Mouse (Mus musculus) hindbrain, embryonic 16.5 days (tissue): ENCODE measurements around the gene Lhx2. TPM values are rescaled to one million over a fixed set of nuclear protein-coding genes. Genes with fewer than 3 reads are reported as not detected.
A peak's percentile ranks its signal among the peaks of the same experiment; 100 is the strongest.

Source experiments
- ATAC-seq: fragments of 200-750 bp; cut with Nextera tagmentation; 2 replicates; pipeline ENCODE4 v1.8.0; 2017; ENCODE audit warnings: moderate TSS enrichment, moderate library complexity
- H3K27ac ChIP-seq: fragments of 300-500 bp; sonication (generic); 2 replicates; pipeline ENCODE4 v1.5.1; 2014; ENCODE audit warnings: low read depth, mild to moderate bottlenecking, control low read depth, low read length, moderate library complexity
- H3K27me3 ChIP-seq: fragments of 300-500 bp; sonication (generic); replicated peaks from 2 replicates; pipeline ENCODE4 v1.6.1; 2014; ENCODE audit warnings: low read length; ENCODE audit not compliant: control insufficient read depth, insufficient read depth
- H3K36me3 ChIP-seq: fragments of 300-500 bp; sonication (generic); 2 replicates; pipeline ENCODE4 v1.6.1; 2014; ENCODE audit warnings: mild to moderate bottlenecking, low read length, moderate library complexity, mixed read lengths; ENCODE audit not compliant: control insufficient read depth, insufficient read depth
- H3K4me1 ChIP-seq: fragments of 300-500 bp; sonication (generic); 2 replicates; pipeline ENCODE4 v1.6.1; 2014; ENCODE audit warnings: low read depth, low read length; ENCODE audit not compliant: control insufficient read depth, insufficient read depth
- H3K4me2 ChIP-seq: fragments of 300-500 bp; sonication (generic); 2 replicates; pipeline ENCODE4 v1.6.1; 2014; ENCODE audit warnings: mild to moderate bottlenecking, low read length, control low read depth, moderate library complexity
- H3K4me3 ChIP-seq: fragments of 300-500 bp; sonication (generic); 2 replicates; pipeline ENCODE4 v1.5.1; 2014; ENCODE audit warnings: mild to moderate bottlenecking, low read length, control low read depth, moderate library complexity
- H3K9ac ChIP-seq: fragments of 300-500 bp; sonication (generic); 2 replicates; pipeline ENCODE4 v1.6.1; 2014; ENCODE audit warnings: low read depth, mild to moderate bottlenecking, control low read depth, low read length, moderate library complexity
- H3K9me3 ChIP-seq: fragments of 300-500 bp; sonication (generic); 2 replicates; pipeline ENCODE4 v1.6.1; 2014; ENCODE audit warnings: mild to moderate bottlenecking, low read length, moderate library complexity; ENCODE audit not compliant: control insufficient read depth
- WGBS: fragments of 180-500 bp; shearing (Covaris S2); extraction: QIAGEN DNeasy Blood & Tissue Kit; methylation state at CpG from one replicate; pipeline ENCODE4 v1.1.7; 2014; 5-methylcytosine and 5-hydroxymethylcytosine counted together
- polyA plus RNA-seq: library from polyadenylated mRNA; unstranded; fragments of >200 nt; fragmentation: Nextera tagmentation; extraction: Ambion mirVana; gene quantifications from 2 replicates; pipeline ENCODE4 v1.2.1, GENCODE M21; 2015

Gene Lhx2
- polyA plus RNA-seq, 1 experiment from 2014 or later: 6.8 TPM

GRCm38 (mm10) chr2:38394977-38395868 lies 56.1 kb downstream of the Lhx2 start:
- WGBS: 48% methylated on average over 17 of the region's 17 CpGs
- Histone ChIP-seq H3K9me3 (no peaks in the 10 kb centered on the region), H3K4me2 (no peak overlapping the region), H3K9ac (no peak overlapping the region), H3K4me3 (no peak overlapping the region), H3K27me3 (no peaks in the 10 kb centered on the region), H3K36me3 (no peaks in the 10 kb centered on the region), H3K4me1 (no peaks in the 10 kb centered on the region), H3K27ac (no peak overlapping the region)
- peak; percentile 63 for ATAC-seq

GRCm38 (mm10) chr2:38395869-38396236 lies 56.8 kb downstream of the Lhx2 start:
- Histone ChIP-seq H3K9me3 (no peaks in the 10 kb centered on the region), H3K4me1 (no peaks in the 10 kb centered on the region), H3K27ac (no peak overlapping the region), H3K4me3 (no peak overlapping the region), H3K27me3 (no peaks in the 10 kb centered on the region), H3K4me2 (no peak overlapping the region), H3K36me3 (no peaks in the 10 kb centered on the region), H3K9ac (no peak overlapping the region)
- peak; percentile 25; the same call in 1 of the 2 replicates for ATAC-seq

GRCm38 (mm10) chr2:38397306-38397705 lies 58.2 kb downstream of the Lhx2 start:
- no peak for ATAC-seq
- 87% methylated on average over 7 of the region's 7 CpGs for WGBS
- Histone ChIP-seq H3K27ac (no peak overlapping the region), H3K27me3 (no peaks in the 10 kb centered on the region), H3K9ac (no peak overlapping the region), H3K4me1 (no peaks in the 10 kb centered on the region), H3K36me3 (no peaks in the 10 kb centered on the region), H3K9me3 (no peaks in the 10 kb centered on the region), H3K4me3 (no peak overlapping the region), H3K4me2 (no peak overlapping the region)

- no peak overlapping the region for H3K4me2 ChIP-seq
- H3K9ac ChIP-seq: no peak overlapping the region
- no peak overlapping the region for H3K4me3 ChIP-seq
- no peak overlapping the region for H3K27ac ChIP-seq
- 72% methylated on average over 6 of the region's 6 CpGs for WGBS
- no peaks in the 10 kb centered on the region for H3K9me3 ChIP-seq
- no peaks in the 10 kb centered on the region for H3K36me3 ChIP-seq
- H3K27me3 ChIP-seq: no peaks in the 10 kb centered on the region
- ATAC-seq: no peak
- H3K4me1 ChIP-seq: no peaks in the 10 kb centered on the region
Observed at GRCm38 (mm10) chr2:38397882-38398281, 58.8 kb downstream of the Lhx2 start.

- Histone ChIP-seq H3K27ac (no peak overlapping the region), H3K9me3 (no peaks in the 10 kb centered on the region), H3K9ac (no peak overlapping the region), H3K27me3 (no peaks in the 10 kb centered on the region), H3K4me3 (no peak overlapping the region), H3K36me3 (no peaks in the 10 kb centered on the region), H3K4me1 (no peaks in the 10 kb centered on the region), H3K4me2 (no peak overlapping the region)
- WGBS: 91% methylated on average over 1 of the region's 1 CpGs
- no peak for ATAC-seq
Observed at GRCm38 (mm10) chr2:38402611-38403010, 63.5 kb downstream of the Lhx2 start.

GRCm38 (mm10) chr2:38403231-38403630 lies 64.2 kb downstream of the Lhx2 start:
- no peaks in the 10 kb centered on the region for H3K4me1 ChIP-seq
- no peaks in the 10 kb centered on the region for H3K36me3 ChIP-seq
- H3K4me2 ChIP-seq: no peak overlapping the region
- no peak for ATAC-seq
- no peak overlapping the region for H3K9ac ChIP-seq
- H3K27me3 ChIP-seq: no peaks in the 10 kb centered on the region
- H3K27ac ChIP-seq: no peak overlapping the region
- H3K9me3 ChIP-seq: no peaks in the 10 kb centered on the region
- 75% methylated on average over 12 of the region's 12 CpGs for WGBS
- H3K4me3 ChIP-seq: no peak overlapping the region

- no peaks in the 10 kb centered on the region for H3K9me3 ChIP-seq
- H3K4me2 ChIP-seq: no peak overlapping the region
- H3K4me3 ChIP-seq: no peak overlapping the region
- H3K27me3 ChIP-seq: no peaks in the 10 kb centered on the region
- H3K9ac ChIP-seq: no peak overlapping the region
- WGBS: 46% methylated on average over 10 of the region's 10 CpGs
- no peak overlapping the region for H3K27ac ChIP-seq
- H3K4me1 ChIP-seq: no peaks in the 10 kb centered on the region
- ATAC-seq: peak; percentile 49; the same call in 1 of the 2 replicates
- no peaks in the 10 kb centered on the region for H3K36me3 ChIP-seq
Observed at GRCm38 (mm10) chr2:38404007-38404596, 65.0 kb downstream of the Lhx2 start.

- no peaks in the 10 kb centered on the region for H3K4me1 ChIP-seq
- no peak for ATAC-seq
- WGBS: 90% methylated on average over 4 of the region's 4 CpGs
- H3K9ac ChIP-seq: no peak overlapping the region
- no peak overlapping the region for H3K4me2 ChIP-seq
- no peak overlapping the region for H3K4me3 ChIP-seq
- no peaks in the 10 kb centered on the region for H3K27me3 ChIP-seq
- no peaks in the 10 kb centered on the region for H3K36me3 ChIP-seq
- no peaks in the 10 kb centered on the region for H3K9me3 ChIP-seq
- H3K27ac ChIP-seq: no peak overlapping the region
Observed at GRCm38 (mm10) chr2:38405356-38405755, 66.3 kb downstream of the Lhx2 start.

- no peaks in the 10 kb centered on the region for H3K27me3 ChIP-seq
- no peak overlapping the region for H3K9ac ChIP-seq
- H3K4me2 ChIP-seq: no peak overlapping the region
- no peak for ATAC-seq
- no peak overlapping the region for H3K4me3 ChIP-seq
- H3K4me1 ChIP-seq: no peaks in the 10 kb centered on the region
- H3K36me3 ChIP-seq: no peaks in the 10 kb centered on the region
- H3K9me3 ChIP-seq: no peaks in the 10 kb centered on the region
- H3K27ac ChIP-seq: no peak overlapping the region
- WGBS: 74% methylated on average over 3 of the region's 3 CpGs
Observed at GRCm38 (mm10) chr2:38409309-38409708, 70.2 kb downstream of the Lhx2 start.
